Comparison of ENCODE assay signal across 8 mouse cellular contexts in genomic region chr4:138455956-138456341, GRCm38 (mm10). TPM values are rescaled to one million over a fixed set of nuclear protein-coding genes. Genes with fewer than 3 reads are reported as not detected.
DNase-seq lines count a peak whose midpoint lies in the region; ATAC-seq and TF ChIP-seq lines count a peak whose summit lies in the region.

No protein-coding gene starts in this region.

- H3K9ac ChIP-seq in hindbrain, embryonic 11.5 days (ENCODE audit: low read depth, low read length), result peak overlapping the region; percentile 92
- peak overlapping the region; percentile 83 for H3K9ac ChIP-seq in limb, embryonic 13.5 days
- H3K9ac ChIP-seq in midbrain, embryonic 16.5 days (ENCODE audit: low read depth, low read length), result peak overlapping the region; percentile 92

- DNase-seq in testis, postnatal 10 days (ENCODE audit: low spot score), result no peak
- peak; percentile 34 to 36 for DNase-seq in cerebellum, postnatal 36 days
- peak; percentile 61 for DNase-seq in hindbrain, embryonic 11.5 days (ENCODE audit: low spot score)
- no peak for DNase-seq in right cerebral cortex, adult 18-20 months
- no peak for DNase-seq in right cerebral cortex, postnatal 14 days

- 2% methylated on average over 16 of the region's 17 CpGs for WGBS in hindbrain, embryonic 11.5 days
- 2% methylated on average over 16 of the region's 17 CpGs for WGBS in limb, embryonic 13.5 days
- WGBS in midbrain, embryonic 16.5 days, result 2% methylated on average over 17 of the region's 17 CpGs

- no peaks in the 10 kb centered on the region for H3K27me3 ChIP-seq in testis, adult 2 months (ENCODE audit: control insufficient read depth, insufficient read depth, low read length)
- peaks cover 3% of the 10 kb centered on the region; the same call in 1 of the 2 replicates for H3K27me3 ChIP-seq in hindbrain, embryonic 11.5 days (ENCODE audit: control insufficient read depth, insufficient read depth, low read length)
- H3K27me3 ChIP-seq in limb, embryonic 13.5 days, result peaks cover 77% of the 10 kb centered on the region
- no peaks in the 10 kb centered on the region for H3K27me3 ChIP-seq in midbrain, embryonic 16.5 days (ENCODE audit: control insufficient read depth, insufficient read depth, low read depth, low read length)

- H3K4me1 ChIP-seq in testis, adult 2 months (ENCODE audit: control insufficient read depth, insufficient read depth, low read length), result peaks cover 28% of the 10 kb centered on the region
- H3K4me1 ChIP-seq in hindbrain, embryonic 11.5 days (replicated peaks; ENCODE audit: control insufficient read depth, insufficient read depth, low read length), result peaks cover 8% of the 10 kb centered on the region
- peaks cover 30% of the 10 kb centered on the region for H3K4me1 ChIP-seq in limb, embryonic 13.5 days
- peaks cover 33% of the 10 kb centered on the region for H3K4me1 ChIP-seq in midbrain, embryonic 16.5 days (ENCODE audit: control insufficient read depth, insufficient read depth, low read length)

- no peak overlapping the region for H3K27ac ChIP-seq in testis, adult 2 months (ENCODE audit: control insufficient read depth, insufficient read depth, low read depth, low read length)
- H3K27ac ChIP-seq in hindbrain, embryonic 11.5 days (ENCODE audit: low read depth, low read length), result peak overlapping the region; percentile 93
- no peak overlapping the region; the same call in 1 of the 2 replicates for H3K27ac ChIP-seq in limb, embryonic 13.5 days
- peak overlapping the region; percentile 95 for H3K27ac ChIP-seq in midbrain, embryonic 16.5 days (ENCODE audit: low read length)

- H3K9me3 ChIP-seq in hindbrain, embryonic 11.5 days (ENCODE audit: control insufficient read depth, low read length), result no peaks in the 10 kb centered on the region
- no peaks in the 10 kb centered on the region for H3K9me3 ChIP-seq in limb, embryonic 13.5 days
- no peaks in the 10 kb centered on the region for H3K9me3 ChIP-seq in midbrain, embryonic 16.5 days (replicated peaks; ENCODE audit: control insufficient read depth, low read length, poor library complexity, severe bottlenecking)

- H3K36me3 ChIP-seq in testis, adult 2 months (ENCODE audit: control insufficient read depth, insufficient read depth, low read length), result no peaks in the 10 kb centered on the region
- H3K36me3 ChIP-seq in hindbrain, embryonic 11.5 days (ENCODE audit: control insufficient read depth, insufficient read depth, low read length), result no peaks in the 10 kb centered on the region
- no peaks in the 10 kb centered on the region for H3K36me3 ChIP-seq in limb, embryonic 13.5 days
- no peaks in the 10 kb centered on the region for H3K36me3 ChIP-seq in midbrain, embryonic 16.5 days (ENCODE audit: control insufficient read depth, insufficient read depth, low read length)

- H3K4me3 ChIP-seq in testis, adult 2 months (ENCODE audit: control insufficient read depth, low read depth, low read length), result peak overlapping the region; percentile 87
- H3K4me3 ChIP-seq in hindbrain, embryonic 11.5 days (ENCODE audit: low read depth, low read length), result peak overlapping the region; percentile 89
- peak overlapping the region; percentile 77 for H3K4me3 ChIP-seq in limb, embryonic 13.5 days
- peak overlapping the region; percentile 95 for H3K4me3 ChIP-seq in midbrain, embryonic 16.5 days (ENCODE audit: low read depth, low read length)

- no peak for ATAC-seq in hindbrain, embryonic 11.5 days (ENCODE audit: low FRiP score)
- ATAC-seq in limb, embryonic 13.5 days (ENCODE audit: low FRiP score, low read depth), result no peak
- no peak for ATAC-seq in midbrain, embryonic 16.5 days

- TF ChIP-seq CTCF in testis, adult 2 months (IDR thresholded peaks at IDR 0.05; ENCODE audit: control insufficient read depth, insufficient read depth, insufficient replicate concordance, low read depth, low read length), result no peak

- no peak for TF ChIP-seq POLR2A in testis, adult 2 months (IDR thresholded peaks at IDR 0.05; ENCODE audit: control insufficient read depth, low read depth, low read length)

- peak overlapping the region; percentile 89 for H3K4me2 ChIP-seq in hindbrain, embryonic 11.5 days (replicated peaks; ENCODE audit: low read depth, low read length)
- peak overlapping the region; percentile 97 for H3K4me2 ChIP-seq in limb, embryonic 13.5 days (replicated peaks)
- H3K4me2 ChIP-seq in midbrain, embryonic 16.5 days (ENCODE audit: low read length), result peak overlapping the region; percentile 88

RNA-seq across cellular contexts. Expression of gene Camk2n1, which starts 1.8 kb away (rescaled TPM):
- 34.4 and 38.9 TPM in 2 replicates for polyA plus RNA-seq in testis, adult 2 months (2012; rRNA removed)
- 6.0 and 6.4 TPM in 2 replicates for polyA plus RNA-seq in hindbrain, embryonic 11.5 days (2014; fragmentation: Nextera tagmentation; extraction: Ambion mirVana)
- polyA plus RNA-seq in limb, embryonic 13.5 days (2015; fragmentation: Nextera tagmentation; extraction: Ambion mirVana), result 1.6 and 1.9 TPM in 2 replicates
- polyA plus RNA-seq in midbrain, embryonic 16.5 days (2015; fragmentation: Nextera tagmentation; extraction: Ambion mirVana), result 18.2 and 18.7 TPM in 2 replicates

RNA-seq across cellular contexts. Expression of gene Mul1, which starts 21.5 kb away (rescaled TPM):
- 54.2 and 74.1 TPM in 2 replicates for polyA plus RNA-seq in testis, adult 2 months (2012; rRNA removed)
- polyA plus RNA-seq in hindbrain, embryonic 11.5 days (2014; fragmentation: Nextera tagmentation; extraction: Ambion mirVana), result 16.0 and 16.6 TPM in 2 replicates
- 18.4 and 18.9 TPM in 2 replicates for polyA plus RNA-seq in limb, embryonic 13.5 days (2015; fragmentation: Nextera tagmentation; extraction: Ambion mirVana)
- polyA plus RNA-seq in midbrain, embryonic 16.5 days (2015; fragmentation: Nextera tagmentation; extraction: Ambion mirVana), result 18.3 and 20.1 TPM in 2 replicates

RNA-seq across cellular contexts. Expression of gene Fam43b, which starts 59.6 kb away (rescaled TPM):
- polyA plus RNA-seq in testis, adult 2 months (2012; rRNA removed), result not detected in 2 replicates
- polyA plus RNA-seq in hindbrain, embryonic 11.5 days (2014; fragmentation: Nextera tagmentation; extraction: Ambion mirVana), result 0.11 TPM in 1 of 2 replicates, not detected in the other
- polyA plus RNA-seq in limb, embryonic 13.5 days (2015; fragmentation: Nextera tagmentation; extraction: Ambion mirVana), result not detected in 2 replicates
- 11.5 and 15.9 TPM in 2 replicates for polyA plus RNA-seq in midbrain, embryonic 16.5 days (2015; fragmentation: Nextera tagmentation; extraction: Ambion mirVana)

Comparison
In these comparisons a context has a peak if more than half of its experiments do, and no peak if none do; other contexts are left out.
1. H3K27ac ChIP-seq: peak in hindbrain, embryonic 11.5 days (single experiment) and midbrain, embryonic 16.5 days (single experiment); none in testis, adult 2 months (single experiment) and limb, embryonic 13.5 days (single experiment).
2. DNase-seq: peak in cerebellum, postnatal 36 days (2 of 2) and hindbrain, embryonic 11.5 days (single experiment); none in testis, postnatal 10 days (single experiment), right cerebral cortex, adult 18-20 months (single experiment) and right cerebral cortex, postnatal 14 days (single experiment).
3. RNA of gene Fam43b, which starts 59.6 kb away (polyA plus RNA-seq): 11.5 to 15.9 TPM in midbrain, embryonic 16.5 days; not detected in limb, embryonic 13.5 days, not detected in testis, adult 2 months and 0.11 TPM in hindbrain, embryonic 11.5 days; every median in the first group is over 10 times any median in the second.
4. Peak in every context shown above with its lines, with median percentiles within 50 percentile points of each other: H3K4me3 ChIP-seq, H3K4me2 ChIP-seq and H3K9ac ChIP-seq.